Mouse (Mus musculus): ENCODE data around the gene Hid1. TPM values are rescaled to one million over a fixed set of nuclear protein-coding genes. Genes with fewer than 3 reads are reported as not detected.

The Hid1 gene
- total and polyA plus RNA-seq, 3 experiments, result 3.0 to 7.3 (median 5.1) TPM

GRCm38 (mm10) chr11:115364136-115364535 lies 3.4 kb downstream of the Hid1 start:
- intact Hi-C loops (cut with DNase I), result no loop called here
- TF ChIP-seq CTCF (IDR thresholded peaks at IDR 0.05) (no peak), POLR2A (IDR thresholded peaks at IDR 0.05; ENCODE audit: insufficient read depth, low read depth, low read length) (no peak), EP300 (IDR thresholded peaks at IDR 0.05; ENCODE audit: insufficient read depth, low read depth, low read length) (no peak)
- 80% methylated on average over 3 of the region's 3 CpGs for WGBS

GRCm38 (mm10) chr11:115359726-115360125 lies 7.8 kb downstream of the Hid1 start:
- no peak for DNase-seq
- no peak overlapping the region for H3K9ac ChIP-seq (ENCODE audit: low read depth, low read length)
- H3K27ac ChIP-seq, result no peak overlapping the region

More at GRCm38 (mm10) chr11:115364136-115364535, 3.4 kb downstream of the Hid1 start:
- DNase-seq, result no peak
- no peaks in the 10 kb centered on the region; the same call in 1 of the 2 replicates for H3K4me1 ChIP-seq (ENCODE audit: control insufficient read depth, insufficient read depth, low read length)
- no peak overlapping the region for H3K27ac ChIP-seq
- no peak overlapping the region for H3K4me3 ChIP-seq
- H3K27me3 ChIP-seq (ENCODE audit: control insufficient read depth, insufficient read depth, low read length), result 0 out of 2 replicates have a peak, but pooled peaks cover 3% of the 10 kb centered on the region
- no peaks in the 10 kb centered on the region for H3K36me3 ChIP-seq (ENCODE audit: control insufficient read depth, insufficient read depth, low read length)
- H3K79me2 ChIP-seq (replicated peaks; ENCODE audit: control insufficient read depth, insufficient read depth, low read length), result no peaks in the 10 kb centered on the region
- no peak overlapping the region for H3K9ac ChIP-seq (ENCODE audit: low read depth, low read length)

DNA sequence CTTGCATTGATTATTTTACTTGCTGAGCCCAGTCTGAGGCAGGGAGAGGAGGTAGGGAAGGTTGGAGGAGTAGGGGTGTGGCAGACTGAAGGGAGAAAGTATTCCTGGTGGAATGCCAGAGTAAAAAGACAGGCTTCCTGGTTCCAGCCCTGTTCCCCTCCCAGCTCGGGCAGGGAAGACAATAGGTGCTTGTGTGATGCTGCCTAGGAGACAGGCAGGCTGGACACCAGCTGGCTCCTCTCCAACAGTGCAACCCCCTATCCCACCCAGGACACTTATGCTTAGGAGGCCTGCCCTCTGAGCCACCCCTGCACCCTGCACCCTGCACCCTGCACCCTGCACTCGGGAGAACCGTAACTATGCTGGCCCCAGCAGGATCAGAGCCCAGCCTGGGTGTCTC lies 8.3 kb downstream of the Hid1 start:
- no peaks in the 10 kb centered on the region; the same call in 1 of the 2 replicates for H3K4me1 ChIP-seq (ENCODE audit: control insufficient read depth, insufficient read depth, low read length)
- H3K79me2 ChIP-seq (replicated peaks; ENCODE audit: control insufficient read depth, insufficient read depth, low read length), result no peaks in the 10 kb centered on the region
- no peak overlapping the region for H3K9ac ChIP-seq (ENCODE audit: low read depth, low read length)
- DNase-seq, result no peak
- intact Hi-C loops (cut with DNase I), result loop anchor here (2.0 to 5.0 kb wide), 2 partner anchors 44 to 68 kb away; partner anchors contain the start of gene Mrpl58
- 50% methylated on average over 3 of the region's 3 CpGs for WGBS
- no peak for TF ChIP-seq CTCF (IDR thresholded peaks at IDR 0.05)
- TF ChIP-seq POLR2A (IDR thresholded peaks at IDR 0.05; ENCODE audit: insufficient read depth, low read depth, low read length), result no peak
- TF ChIP-seq EP300 (IDR thresholded peaks at IDR 0.05; ENCODE audit: insufficient read depth, low read depth, low read length), result no peak
- no peak overlapping the region for H3K27ac ChIP-seq
- no peaks in the 10 kb centered on the region for H3K27me3 ChIP-seq (ENCODE audit: control insufficient read depth, insufficient read depth, low read length)
- H3K4me3 ChIP-seq, result no peak overlapping the region
- no peaks in the 10 kb centered on the region for H3K36me3 ChIP-seq (ENCODE audit: control insufficient read depth, insufficient read depth, low read length)

More at GRCm38 (mm10) chr11:115359726-115360125, 7.8 kb downstream of the Hid1 start:
- no peaks in the 10 kb centered on the region for H3K27me3 ChIP-seq (ENCODE audit: control insufficient read depth, insufficient read depth, low read length)
- TF ChIP-seq EP300 (IDR thresholded peaks at IDR 0.05; ENCODE audit: insufficient read depth, low read depth, low read length), result no peak
- TF ChIP-seq CTCF (IDR thresholded peaks at IDR 0.05), result peak; percentile 25
- H3K4me1 ChIP-seq (ENCODE audit: control insufficient read depth, insufficient read depth, low read length), result no peaks in the 10 kb centered on the region; the same call in 1 of the 2 replicates
- intact Hi-C loops (cut with DNase I), result loop anchor here (2.0 to 5.0 kb wide), 2 partner anchors 43 to 68 kb away; partner anchors contain the start of gene Mrpl58
- no peaks in the 10 kb centered on the region for H3K36me3 ChIP-seq (ENCODE audit: control insufficient read depth, insufficient read depth, low read length)
- H3K79me2 ChIP-seq (replicated peaks; ENCODE audit: control insufficient read depth, insufficient read depth, low read length), result no peaks in the 10 kb centered on the region
- WGBS, result 44% methylated on average over 6 of the region's 6 CpGs
- H3K4me3 ChIP-seq, result no peak overlapping the region

DNA sequence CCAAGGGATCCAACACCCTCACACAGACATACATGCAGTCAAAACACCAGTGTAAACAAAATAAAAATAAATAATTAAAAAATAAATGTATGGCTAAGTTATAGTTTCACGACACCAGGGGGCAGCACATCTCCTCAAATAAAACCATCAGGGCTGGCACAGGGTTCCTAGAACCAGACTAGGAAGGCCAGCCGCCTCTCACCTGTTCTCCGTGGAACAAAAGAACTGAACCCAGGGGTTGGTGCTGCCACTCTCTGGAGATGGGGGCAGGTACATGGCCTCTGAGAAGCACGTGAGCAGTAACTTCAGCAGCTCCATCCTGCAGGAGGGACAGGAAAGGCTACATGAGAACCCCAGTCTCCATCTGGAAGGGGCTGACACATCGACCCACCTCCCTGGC lies 9.1 kb downstream of the Hid1 start:
- intact Hi-C loops (cut with DNase I), result loop anchor here (1.0 to 5.0 kb wide), 3 partner anchors 44 to 116 kb away; partner anchors contain the start of gene Mrpl58
- no peak overlapping the region for H3K9ac ChIP-seq (ENCODE audit: low read depth, low read length)
- no peaks in the 10 kb centered on the region for H3K36me3 ChIP-seq (ENCODE audit: control insufficient read depth, insufficient read depth, low read length)
- H3K27ac ChIP-seq, result no peak overlapping the region
- H3K27me3 ChIP-seq (ENCODE audit: control insufficient read depth, insufficient read depth, low read length), result no peaks in the 10 kb centered on the region
- H3K4me3 ChIP-seq, result no peak overlapping the region
- 6% methylated on average over 5 of the region's 5 CpGs for WGBS
- H3K79me2 ChIP-seq (replicated peaks; ENCODE audit: control insufficient read depth, insufficient read depth, low read length), result no peaks in the 10 kb centered on the region
- TF ChIP-seq EP300 (IDR thresholded peaks at IDR 0.05; ENCODE audit: insufficient read depth, low read depth, low read length), result no peak
- TF ChIP-seq POLR2A (IDR thresholded peaks at IDR 0.05; ENCODE audit: insufficient read depth, low read depth, low read length), result no peak
- TF ChIP-seq CTCF (IDR thresholded peaks at IDR 0.05), result peak; percentile 84
- no peaks in the 10 kb centered on the region; the same call in 1 of the 2 replicates for H3K4me1 ChIP-seq (ENCODE audit: control insufficient read depth, insufficient read depth, low read length)
- DNase-seq, result peak; percentile 66 to 79

GRCm38 (mm10) chr11:115354183-115354582 lies 13.4 kb downstream of the Hid1 start:
- H3K9ac ChIP-seq (ENCODE audit: low read depth, low read length), result no peak overlapping the region
- no peak overlapping the region for H3K4me3 ChIP-seq
- H3K4me1 ChIP-seq (ENCODE audit: control insufficient read depth, insufficient read depth, low read length), result no peaks in the 10 kb centered on the region; the same call in 1 of the 2 replicates
- peak; percentile 66 to 73 for DNase-seq
- intact Hi-C loops (cut with DNase I), result loop anchor here (1.0 to 5.0 kb wide), 3 partner anchors 32 to 151 kb away; partner anchors contain the start of gene Ush1g
- H3K36me3 ChIP-seq (ENCODE audit: control insufficient read depth, insufficient read depth, low read length), result no peaks in the 10 kb centered on the region
- no peak for TF ChIP-seq POLR2A (IDR thresholded peaks at IDR 0.05; ENCODE audit: insufficient read depth, low read depth, low read length)
- peak; percentile 97 for TF ChIP-seq CTCF (IDR thresholded peaks at IDR 0.05)
- peak; percentile 64; the same call in 1 of the 2 replicates for TF ChIP-seq EP300 (IDR thresholded peaks at IDR 0.05; ENCODE audit: insufficient read depth, low read depth, low read length)
- H3K27ac ChIP-seq, result no peak overlapping the region
- no peaks in the 10 kb centered on the region for H3K79me2 ChIP-seq (replicated peaks; ENCODE audit: control insufficient read depth, insufficient read depth, low read length)
- H3K27me3 ChIP-seq (ENCODE audit: control insufficient read depth, insufficient read depth, low read length), result no peaks in the 10 kb centered on the region
- 13% methylated on average over 8 of the region's 8 CpGs for WGBS

GRCm38 (mm10) chr11:115353375-115353774 lies 14.2 kb downstream of the Hid1 start:
- Histone ChIP-seq H3K36me3 (ENCODE audit: control insufficient read depth, insufficient read depth, low read length) (no peaks in the 10 kb centered on the region), H3K27ac (no peak overlapping the region), H3K9ac (ENCODE audit: low read depth, low read length) (no peak overlapping the region), H3K79me2 (replicated peaks; ENCODE audit: control insufficient read depth, insufficient read depth, low read length) (no peaks in the 10 kb centered on the region), H3K27me3 (ENCODE audit: control insufficient read depth, insufficient read depth, low read length) (no peaks in the 10 kb centered on the region), H3K4me1 (ENCODE audit: control insufficient read depth, insufficient read depth, low read length) (no peaks in the 10 kb centered on the region), H3K4me3 (no peak overlapping the region)
- 79% methylated on average over 5 of the region's 5 CpGs for WGBS
- TF ChIP-seq EP300 (IDR thresholded peaks at IDR 0.05; ENCODE audit: insufficient read depth, low read depth, low read length), result no peak
- no peak for TF ChIP-seq CTCF (IDR thresholded peaks at IDR 0.05)
- no peak for TF ChIP-seq POLR2A (IDR thresholded peaks at IDR 0.05; ENCODE audit: insufficient read depth, low read depth, low read length)
- no peak for DNase-seq
- intact Hi-C loops (cut with DNase I), result loop anchor here (5.0 kb wide), 1 partner anchor 41 kb away; no protein-coding TSS in a partner anchor
